Comparison of ENCODE assay signal across 16 mouse cellular contexts in the genomic region with DNA sequence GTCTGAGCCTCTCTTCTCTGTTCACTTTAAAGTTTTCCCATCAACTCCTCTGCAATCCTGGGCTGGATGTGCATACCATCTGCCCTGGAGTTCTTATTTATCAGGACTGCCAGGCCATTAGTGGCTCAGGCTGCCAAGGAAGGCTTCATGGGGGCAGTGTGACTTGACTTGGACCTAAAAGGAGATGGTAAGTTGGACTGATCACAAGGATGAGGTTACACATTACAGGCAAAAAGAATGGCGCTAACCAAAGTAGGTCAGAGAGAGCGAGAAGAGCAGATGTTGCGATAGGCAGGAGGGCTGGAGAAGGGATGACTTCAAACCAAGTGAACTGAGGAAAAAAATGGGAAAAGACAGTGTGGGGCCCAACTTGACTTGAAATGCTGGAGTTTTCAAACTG.
A peak's percentile ranks its signal among the peaks of the same experiment; 100 is the strongest.
DNase-seq lines count a peak whose midpoint lies in the region; ATAC-seq lines count a peak whose summit lies in the region.
"Had no signal": no experiment of that assay in that cellular context is flagged by ENCODE, and none has a peak within 500 bp of the region (broad histone marks: within the 10 kb centered on the region; RNA-seq: fewer than 3 reads in every experiment).

No protein-coding gene starts in this region.

- peak; percentile 8 for DNase-seq in left cerebral cortex, postnatal 4 days
- DNase-seq in left cerebral cortex, adult 9 months (ENCODE audit: low spot score in 2 of 2): no peak
- peak; percentile 46 for DNase-seq in cerebellum, adult 11-12 months
- peak; percentile 59 for DNase-seq in cerebellum, adult 9-11 months
- peak; percentile 10 to 30 for DNase-seq in cerebellum, postnatal 36 days
- DNase-seq in ovary, adult 18-20 months (ENCODE audit: low spot score): no peak
- DNase-seq: adrenal gland, adult 2 months; adrenal gland, postnatal 25 days; forebrain, postnatal 0 days; gastrocnemius, postnatal 14 days; heart, adult 18-20 months; heart, postnatal 14 days; kidney, adult 11 months had no signal

- intact Hi-C loops in left cerebral cortex, postnatal 4 days (cut with DNase I): no loop called here

- ATAC-seq in CD4-positive, CD25-positive, alpha-beta regulatory T cell, adult 4 months: no peak
- ATAC-seq: forebrain, embryonic 13.5 days; forebrain, postnatal 0 days; hindbrain, postnatal 0 days had no signal

Comparison
In these comparisons a context has a peak if more than half of its experiments do, and no peak if none do; other contexts are left out.
1. DNase-seq: peak in left cerebral cortex, postnatal 4 days (single experiment), cerebellum, adult 11-12 months (single experiment), cerebellum, adult 9-11 months (single experiment) and cerebellum, postnatal 36 days (2 of 2); none in left cerebral cortex, adult 9 months (0 of 2) and ovary, adult 18-20 months (single experiment).